Mouse (Mus musculus) heart, postnatal 0 days (tissue): ENCODE data around the gene Ttll10. TPM values are rescaled to one million over a fixed set of nuclear protein-coding genes. Genes with fewer than 3 reads are reported as not detected.

ENCODE experiments used
- ATAC-seq: fragments of 200-750 bp; cut with Nextera tagmentation; 2 replicates; pipeline ENCODE4 v1.8.0; 2017; ENCODE audit warnings: low read depth, moderate number of reproducible peaks, moderate library complexity; ENCODE audit not compliant: insufficient read depth
- DNase-seq: peaks from one replicate; pipeline ENCODE4 v3.0.0-alpha.2; 2016; ENCODE audit warnings: low spot score
- H3K27ac ChIP-seq: fragments of 300-500 bp; sonication (generic); 2 replicates; pipeline ENCODE4 v1.5.1; 2014; ENCODE audit warnings: low read depth, mild to moderate bottlenecking
- H3K27me3 ChIP-seq: fragments of 300-500 bp; sonication (generic); 2 replicates; pipeline ENCODE4 v1.6.1; 2014; ENCODE audit warnings: low read length, mixed read lengths; ENCODE audit not compliant: control insufficient read depth, insufficient read depth
- H3K36me3 ChIP-seq: fragments of 300-500 bp; sonication (generic); replicated peaks from 2 replicates; pipeline ENCODE4 v1.6.1; 2014; ENCODE audit warnings: low read length, mixed read lengths; ENCODE audit not compliant: control insufficient read depth, insufficient read depth
- H3K4me1 ChIP-seq: fragments of 300-500 bp; sonication (generic); 2 replicates; pipeline ENCODE4 v1.6.1; 2014; ENCODE audit warnings: antibody characterized with exemption; ENCODE audit not compliant: control insufficient read depth, insufficient read depth
- H3K4me2 ChIP-seq: fragments of 300-500 bp; sonication (generic); 2 replicates; pipeline ENCODE4 v1.6.1; 2014; ENCODE audit warnings: low read depth, mild to moderate bottlenecking, low read length, moderate library complexity
- H3K4me3 ChIP-seq: fragments of 300-500 bp; sonication (generic); 2 replicates; pipeline ENCODE4 v1.5.1; 2014; ENCODE audit warnings: low read depth, low read length
- H3K9ac ChIP-seq: fragments of 300-500 bp; sonication (generic); replicated peaks from 2 replicates; pipeline ENCODE4 v1.6.1; 2014; ENCODE audit warnings: low read depth, low read length, mixed read lengths
- H3K9me3 ChIP-seq: fragments of 300-500 bp; sonication (generic); replicated peaks from 2 replicates; pipeline ENCODE4 v1.6.1; 2016; ENCODE audit warnings: low read length; ENCODE audit not compliant: control insufficient read depth
- CTCF ChIP-seq: IDR thresholded peaks from 2 replicates; pipeline ENCODE4 v1.5.1; 2016; ENCODE audit warnings: antibody characterized with exemption, control low read depth, low read depth
- EP300 ChIP-seq: IDR thresholded peaks from 2 replicates; pipeline ENCODE4 v1.6.1; 2016; ENCODE audit warnings: antibody characterized with exemption, low read depth
- WGBS: fragments of 180-500 bp; shearing (Covaris S2); extraction: QIAGEN DNeasy Blood & Tissue Kit; methylation state at CpG from one replicate; pipeline ENCODE4 v1.1.7; 2014; 5-methylcytosine and 5-hydroxymethylcytosine counted together
- microRNA counts: library from miRNA; unstranded; fragments of <30 nt; microRNA quantifications from one replicate; lab custom pipeline; 2015
- microRNA-seq: library from miRNA; unstranded; fragments of <30 nt; microRNA quantifications from one replicate; pipeline ENCODE4, GENCODE M21; 2016
- polyA plus RNA-seq: library from polyadenylated mRNA; unstranded; fragments of >200 nt; fragmentation: Nextera tagmentation; extraction: Ambion mirVana; gene quantifications from 2 replicates; pipeline ENCODE4 v1.2.1, GENCODE M21; 2015
- total RNA-seq: library from RNA; depleted of rRNA; stranded (reverse); fragments of >200 nt; gene quantifications from 2 replicates; pipeline ENCODE4 v1.2.3, GENCODE M21; 2014; ENCODE audit warnings: low replicate concordance; rRNA removed

Ttll10 gene
- total and polyA plus RNA-seq, 2 experiments from 2014 or later, result not detected

DNA sequence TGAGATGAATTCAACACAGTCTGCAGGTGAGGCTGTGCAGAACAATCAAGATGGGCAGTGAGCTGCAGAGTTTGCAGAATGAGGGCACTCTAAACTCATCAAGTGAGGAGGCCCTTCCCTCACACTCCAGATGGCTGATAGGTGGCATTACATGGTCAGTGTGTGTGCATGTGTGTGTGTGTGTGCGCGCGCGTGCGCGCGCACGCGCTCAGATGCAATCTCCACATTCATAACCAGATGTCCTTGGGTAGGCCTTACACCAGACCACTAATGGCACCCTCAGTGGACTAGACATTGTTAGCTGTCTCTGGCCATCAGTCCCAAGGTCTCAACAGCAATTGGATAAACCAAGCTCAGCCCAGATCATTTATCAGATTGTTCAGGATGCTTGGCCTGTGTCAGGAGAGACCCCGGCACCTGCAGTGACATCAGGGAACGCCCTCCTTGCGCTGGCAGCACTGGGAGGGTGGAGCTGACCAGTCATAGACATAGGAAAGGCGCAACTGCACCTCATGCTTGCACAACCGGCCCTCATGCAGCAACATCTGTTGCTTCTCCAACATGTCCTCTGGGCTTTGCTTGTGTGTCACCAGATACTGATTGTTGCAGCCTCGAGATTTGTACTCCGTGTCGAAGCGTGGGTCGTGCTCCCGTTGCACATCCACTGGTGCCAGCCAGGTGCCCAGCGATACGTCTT lies 67.9 kb downstream of the Ttll10 start:
- Histone ChIP-seq H3K4me3 (peak overlapping the region; percentile 98), H3K27ac (no peak overlapping the region), H3K36me3 (peaks cover 5% of the 10 kb centered on the region), H3K4me2 (peak overlapping the region; percentile 69), H3K4me1 (peaks cover 22% of the 10 kb centered on the region), H3K9me3 (no peaks in the 10 kb centered on the region), H3K9ac (no peak overlapping the region), H3K27me3 (no peaks in the 10 kb centered on the region)
- ATAC-seq, result no peak
- no peak for DNase-seq
- WGBS, result 84% methylated on average over 22 of the region's 22 CpGs
- no peak for TF ChIP-seq CTCF
- TF ChIP-seq EP300, result no peak

MicroRNA genes within 50 kb of the gene (microRNA counts, 519-probe panel; counts per million panel counts)
- microRNA mmu-miR-200a (lab: Ali Mortazavi, UCI) (not detected), microRNA mmu-miR-200b (lab: Ali Mortazavi, UCI) (1,889 counts per million, percentile 18 among the panel's probes with 10 or more counts), microRNA mmu-miR-429 (lab: Ali Mortazavi, UCI) (1,491 counts per million, percentile 13 among the panel's probes with 10 or more counts)

Small RNA genes within 50 kb of the gene (microRNA-seq; reads per million reads assigned to microRNA genes)
- gene Mir200a, result 12.1 reads per million, percentile 33 among the genes with 10 or more reads in this experiment
- gene Mir200b, result 41.4 reads per million, percentile 45 among the genes with 10 or more reads in this experiment
- 84.4 reads per million, percentile 52 among the genes with 10 or more reads in this experiment for gene Mir429

Other genes starting within 250 kb of the Ttll10 start
- 58.7 and 80.7 TPM in 2 replicates for gene Ccnl2, start 246.9 kb downstream of the Ttll10 start, total RNA-seq
- gene Ccnl2, start 246.9 kb downstream of the Ttll10 start, polyA plus RNA-seq, result 79.6 and 83.0 TPM in 2 replicates
- 122 and 146 TPM in 2 replicates for gene Aurkaip1, start 228.1 kb downstream of the Ttll10 start, total RNA-seq
- 155 TPM in 2 replicates for gene Aurkaip1, start 228.1 kb downstream of the Ttll10 start, polyA plus RNA-seq
- gene Mxra8, start 219.7 kb downstream of the Ttll10 start, total RNA-seq, result 99.5 and 113 TPM in 2 replicates
- gene Mxra8, start 219.7 kb downstream of the Ttll10 start, polyA plus RNA-seq, result 57.8 and 62.6 TPM in 2 replicates
- gene Dvl1, start 212.0 kb downstream of the Ttll10 start, total RNA-seq, result 49.5 and 76.4 TPM in 2 replicates
- 2.8 and 2.9 TPM in 2 replicates for gene Dvl1, start 212.0 kb downstream of the Ttll10 start, polyA plus RNA-seq
- gene Tas1r3, start 196.1 kb downstream of the Ttll10 start, total RNA-seq, result 0.11 and 0.19 TPM in 2 replicates
- 0.04 and 0.05 TPM in 2 replicates for gene Tas1r3, start 196.1 kb downstream of the Ttll10 start, polyA plus RNA-seq
- 9.8 and 11.8 TPM in 2 replicates for gene Cptp, start 190.0 kb downstream of the Ttll10 start, total RNA-seq
- gene Cptp, start 190.0 kb downstream of the Ttll10 start, polyA plus RNA-seq, result 7.0 and 7.2 TPM in 2 replicates
- gene Ints11, start 189.9 kb downstream of the Ttll10 start, total RNA-seq, result 19.0 and 25.1 TPM in 2 replicates
- 20.0 and 21.6 TPM in 2 replicates for gene Ints11, start 189.9 kb downstream of the Ttll10 start, polyA plus RNA-seq
- 31.3 and 33.9 TPM in 2 replicates for gene Pusl1, start 167.6 kb downstream of the Ttll10 start, total RNA-seq
- 20.1 and 22.3 TPM in 2 replicates for gene Pusl1, start 167.6 kb downstream of the Ttll10 start, polyA plus RNA-seq
- 16.3 and 31.2 TPM in 2 replicates for gene Acap3, start 167.6 kb downstream of the Ttll10 start, total RNA-seq
- 5.8 and 6.4 TPM in 2 replicates for gene Acap3, start 167.6 kb downstream of the Ttll10 start, polyA plus RNA-seq
- gene Ube2j2, start 115.6 kb downstream of the Ttll10 start, total RNA-seq, result 46.4 and 46.8 TPM in 2 replicates
- gene Ube2j2, start 115.6 kb downstream of the Ttll10 start, polyA plus RNA-seq, result 63.3 and 66.9 TPM in 2 replicates
- gene C1qtnf12, start 97.1 kb downstream of the Ttll10 start, total RNA-seq, result 42.5 and 51.4 TPM in 2 replicates
- gene C1qtnf12, start 97.1 kb downstream of the Ttll10 start, polyA plus RNA-seq, result 20.5 and 20.8 TPM in 2 replicates
- 3.9 and 11.2 TPM in 2 replicates for gene B3galt6, start 66.8 kb downstream of the Ttll10 start, total RNA-seq
- gene B3galt6, start 66.8 kb downstream of the Ttll10 start, polyA plus RNA-seq, result 5.0 and 5.7 TPM in 2 replicates
- 88.4 and 114 TPM in 2 replicates for gene Sdf4, start 66.5 kb downstream of the Ttll10 start, total RNA-seq
- gene Sdf4, start 66.5 kb downstream of the Ttll10 start, polyA plus RNA-seq, result 102 and 105 TPM in 2 replicates
- not detected in 2 replicates for gene Tnfrsf4, start 45.6 kb downstream of the Ttll10 start, total RNA-seq
- gene Tnfrsf4, start 45.6 kb downstream of the Ttll10 start, polyA plus RNA-seq, result 0.26 and 0.31 TPM in 2 replicates
- 2.2 TPM in 1 of 2 replicates, not detected in the other for gene Tnfrsf18, start 33.2 kb downstream of the Ttll10 start, total RNA-seq
- 0.88 and 1.00 TPM in 2 replicates for gene Tnfrsf18, start 33.2 kb downstream of the Ttll10 start, polyA plus RNA-seq
- 6.7 and 14.6 TPM in 2 replicates for gene 9430015G10Rik, start 50.6 kb upstream of the Ttll10 start, total RNA-seq
- gene 9430015G10Rik, start 50.6 kb upstream of the Ttll10 start, polyA plus RNA-seq, result 3.8 and 4.3 TPM in 2 replicates
- not detected in 2 replicates for gene Rnf223, start 71.1 kb upstream of the Ttll10 start, total RNA-seq
- gene Rnf223, start 71.1 kb upstream of the Ttll10 start, polyA plus RNA-seq, result not detected in 2 replicates
- 94.4 and 109 TPM in 2 replicates for gene Agrn, start 138.1 kb upstream of the Ttll10 start, total RNA-seq
- 18.5 and 20.1 TPM in 2 replicates for gene Agrn, start 138.1 kb upstream of the Ttll10 start, polyA plus RNA-seq
- gene Isg15, start 141.4 kb upstream of the Ttll10 start, total RNA-seq, result 7.5 and 19.9 TPM in 2 replicates
- 4.5 and 7.0 TPM in 2 replicates for gene Isg15, start 141.4 kb upstream of the Ttll10 start, polyA plus RNA-seq
- gene AW011738, start 143.9 kb upstream of the Ttll10 start, total RNA-seq, result 5.9 and 6.0 TPM in 2 replicates
- 3.2 and 3.4 TPM in 2 replicates for gene AW011738, start 143.9 kb upstream of the Ttll10 start, polyA plus RNA-seq
- 57.5 and 68.3 TPM in 2 replicates for gene Perm1, start 156.5 kb upstream of the Ttll10 start, total RNA-seq
- gene Perm1, start 156.5 kb upstream of the Ttll10 start, polyA plus RNA-seq, result 35.9 and 42.9 TPM in 2 replicates
- gene Plekhn1, start 175.4 kb upstream of the Ttll10 start, total RNA-seq, result 15.3 and 21.9 TPM in 2 replicates
- gene Plekhn1, start 175.4 kb upstream of the Ttll10 start, polyA plus RNA-seq, result 5.9 and 6.0 TPM in 2 replicates
- 34.5 and 46.4 TPM in 2 replicates for gene Noc2l, start 176.6 kb upstream of the Ttll10 start, total RNA-seq
- 15.8 and 17.2 TPM in 2 replicates for gene Noc2l, start 176.6 kb upstream of the Ttll10 start, polyA plus RNA-seq
- 0.95 TPM in 1 of 2 replicates, not detected in the other for gene Samd11, start 196.2 kb upstream of the Ttll10 start, total RNA-seq
- 0.16 and 0.19 TPM in 2 replicates for gene Samd11, start 196.2 kb upstream of the Ttll10 start, polyA plus RNA-seq